Mouse (Mus musculus): ENCODE measurements around the gene Atf7ip. TPM values are rescaled to one million over a fixed set of nuclear protein-coding genes. Genes with fewer than 3 reads are reported as not detected.

Atf7ip gene
- total and polyA plus RNA-seq, 2 experiments from 2014 or later = 16.5 to 54.5 TPM

- Histone ChIP-seq H3K27ac (ENCODE audit: low read depth) (peak overlapping the region; percentile 70), H3K9me3 (replicated peaks; ENCODE audit: control insufficient read depth, low read length) (no peaks in the 10 kb centered on the region), H3K4me2 (ENCODE audit: low read depth, low read length) (no peak overlapping the region), H3K4me1 (ENCODE audit: control insufficient read depth, insufficient read depth) (peaks cover 7% of the 10 kb centered on the region; the same call in 1 of the 2 replicates), H3K36me3 (replicated peaks; ENCODE audit: control insufficient read depth, insufficient read depth, low read length) (no peaks in the 10 kb centered on the region), H3K9ac (replicated peaks; ENCODE audit: low read depth, low read length) (no peak overlapping the region), H3K27me3 (ENCODE audit: control insufficient read depth, insufficient read depth, low read length) (no peaks in the 10 kb centered on the region), H3K4me3 (ENCODE audit: low read depth, low read length) (no peak overlapping the region)
- peak; percentile 86 for ATAC-seq (ENCODE audit: insufficient read depth, low read depth)
- DNase-seq (ENCODE audit: low spot score) = peak; percentile 74
- WGBS = 39% methylated on average over 4 of the region's 4 CpGs
- TF ChIP-seq CTCF (IDR thresholded peaks at IDR 0.05; ENCODE audit: low read depth) (no peak), EP300 (IDR thresholded peaks at IDR 0.05; ENCODE audit: low read depth) (no peak)
Observed at GRCm38 (mm10) chr6:136492251-136492650, 13.7 kb upstream of the Atf7ip start.

- WGBS = 87% methylated on average over 7 of the region's 7 CpGs
- no peaks in the 10 kb centered on the region for H3K27me3 ChIP-seq (ENCODE audit: control insufficient read depth, insufficient read depth, low read length)
- H3K4me3 ChIP-seq (ENCODE audit: low read depth, low read length) = no peak overlapping the region
- H3K9ac ChIP-seq (replicated peaks; ENCODE audit: low read depth, low read length) = no peak overlapping the region
- TF ChIP-seq EP300 (IDR thresholded peaks at IDR 0.05; ENCODE audit: low read depth) = no peak
- no peak for TF ChIP-seq CTCF (IDR thresholded peaks at IDR 0.05; ENCODE audit: low read depth)
- H3K4me1 ChIP-seq (ENCODE audit: control insufficient read depth, insufficient read depth) = peaks cover 7% of the 10 kb centered on the region; the same call in 1 of the 2 replicates
- ATAC-seq (ENCODE audit: insufficient read depth, low read depth) (no peak), DNase-seq (ENCODE audit: low spot score) (no peak)
- H3K27ac ChIP-seq (ENCODE audit: low read depth) = no peak overlapping the region
- no peaks in the 10 kb centered on the region for H3K36me3 ChIP-seq (replicated peaks; ENCODE audit: control insufficient read depth, insufficient read depth, low read length)
- H3K9me3 ChIP-seq (replicated peaks; ENCODE audit: control insufficient read depth, low read length) = no peaks in the 10 kb centered on the region
- H3K4me2 ChIP-seq (ENCODE audit: low read depth, low read length) = no peak overlapping the region
Observed at GRCm38 (mm10) chr6:136493486-136493885, 12.5 kb upstream of the Atf7ip start.

GRCm38 (mm10) chr6:136493910-136494751 lies 11.8 kb upstream of the Atf7ip start:
- WGBS = 83% methylated on average over 12 of the region's 12 CpGs
- Histone ChIP-seq H3K9ac (replicated peaks; ENCODE audit: low read depth, low read length) (no peak overlapping the region), H3K4me3 (ENCODE audit: low read depth, low read length) (no peak overlapping the region), H3K27me3 (ENCODE audit: control insufficient read depth, insufficient read depth, low read length) (no peaks in the 10 kb centered on the region), H3K27ac (ENCODE audit: low read depth) (0 out of 2 replicates have a peak overlapping the region, but pooled peaks have one; percentile 11), H3K4me2 (ENCODE audit: low read depth, low read length) (no peak overlapping the region), H3K4me1 (ENCODE audit: control insufficient read depth, insufficient read depth) (peaks cover 7% of the 10 kb centered on the region; the same call in 1 of the 2 replicates), H3K36me3 (replicated peaks; ENCODE audit: control insufficient read depth, insufficient read depth, low read length) (no peaks in the 10 kb centered on the region), H3K9me3 (replicated peaks; ENCODE audit: control insufficient read depth, low read length) (no peaks in the 10 kb centered on the region)
- ATAC-seq (ENCODE audit: insufficient read depth, low read depth) (no peak), DNase-seq (ENCODE audit: low spot score) (no peak)
- TF ChIP-seq CTCF (IDR thresholded peaks at IDR 0.05; ENCODE audit: low read depth) (no peak), EP300 (IDR thresholded peaks at IDR 0.05; ENCODE audit: low read depth) (no peak)

GRCm38 (mm10) chr6:136495023-136495422 lies 10.9 kb upstream of the Atf7ip start:
- 85% methylated on average over 12 of the region's 12 CpGs for WGBS
- no peak overlapping the region for H3K4me3 ChIP-seq (ENCODE audit: low read depth, low read length)
- TF ChIP-seq EP300 (IDR thresholded peaks at IDR 0.05; ENCODE audit: low read depth) (no peak), CTCF (IDR thresholded peaks at IDR 0.05; ENCODE audit: low read depth) (no peak)
- no peaks in the 10 kb centered on the region for H3K9me3 ChIP-seq (replicated peaks; ENCODE audit: control insufficient read depth, low read length)
- H3K9ac ChIP-seq (replicated peaks; ENCODE audit: low read depth, low read length) = no peak overlapping the region
- ATAC-seq (ENCODE audit: insufficient read depth, low read depth) (no peak), DNase-seq (ENCODE audit: low spot score) (no peak)
- no peak overlapping the region for H3K4me2 ChIP-seq (ENCODE audit: low read depth, low read length)
- H3K27ac ChIP-seq (ENCODE audit: low read depth) = no peak overlapping the region
- no peaks in the 10 kb centered on the region for H3K36me3 ChIP-seq (replicated peaks; ENCODE audit: control insufficient read depth, insufficient read depth, low read length)
- H3K4me1 ChIP-seq (ENCODE audit: control insufficient read depth, insufficient read depth) = peaks cover 7% of the 10 kb centered on the region; the same call in 1 of the 2 replicates
- H3K27me3 ChIP-seq (ENCODE audit: control insufficient read depth, insufficient read depth, low read length) = no peaks in the 10 kb centered on the region

GRCm38 (mm10) chr6:136497744-136498143 lies 8.2 kb upstream of the Atf7ip start:
- TF ChIP-seq EP300 (IDR thresholded peaks at IDR 0.05; ENCODE audit: low read depth) = no peak
- TF ChIP-seq CTCF (IDR thresholded peaks at IDR 0.05; ENCODE audit: low read depth) = no peak

More at GRCm38 (mm10) chr6:136497744-136498143, 8.2 kb upstream of the Atf7ip start:
- Histone ChIP-seq H3K9me3 (replicated peaks; ENCODE audit: control insufficient read depth, low read length) (no peaks in the 10 kb centered on the region), H3K4me1 (ENCODE audit: control insufficient read depth, insufficient read depth) (no peaks in the 10 kb centered on the region; the same call in 1 of the 2 replicates), H3K36me3 (replicated peaks; ENCODE audit: control insufficient read depth, insufficient read depth, low read length) (no peaks in the 10 kb centered on the region), H3K4me3 (ENCODE audit: low read depth, low read length) (no peak overlapping the region), H3K9ac (replicated peaks; ENCODE audit: low read depth, low read length) (no peak overlapping the region), H3K27me3 (ENCODE audit: control insufficient read depth, insufficient read depth, low read length) (no peaks in the 10 kb centered on the region), H3K27ac (ENCODE audit: low read depth) (no peak overlapping the region), H3K4me2 (ENCODE audit: low read depth, low read length) (no peak overlapping the region)
- DNase-seq (ENCODE audit: low spot score) (no peak), ATAC-seq (ENCODE audit: insufficient read depth, low read depth) (no peak)
- WGBS = 61% methylated on average over 5 of the region's 5 CpGs
